Mouse (Mus musculus) myocyte (in vitro differentiated cells): Measurements from ENCODE around the gene Actr8.

ENCODE experiments used
- CEBPB ChIP-seq: IDR thresholded peaks from 2 replicates; pipeline ENCODE4 v1.6.1; 2011; ENCODE audit warnings: mild to moderate bottlenecking, moderate library complexity; ENCODE audit not compliant: poor library complexity, insufficient read depth, severe bottlenecking
- MYOG ChIP-seq, 3 experiments: IDR thresholded peaks; one replicate each; pipeline ENCODE4 v1.6.1; 2011; ENCODE audit warnings: control low read depth in 2 of 3, low read depth in 2 of 3, mild to moderate bottlenecking in 2 of 3; ENCODE audit not compliant: insufficient read length in 2 of 3, control insufficient read depth in 1 of 3, insufficient read depth in 1 of 3
- POLR2A ChIP-seq: IDR thresholded peaks from one replicate; pipeline ENCODE4 v1.6.1; 2011; ENCODE audit warnings: low read depth, mild to moderate bottlenecking, control low read depth, moderate library complexity; ENCODE audit not compliant: insufficient read length
- POLR2AphosphoS2 ChIP-seq: IDR thresholded peaks from one replicate; pipeline ENCODE4 v1.6.1; 2011; ENCODE audit warnings: low read depth, control low read depth; ENCODE audit not compliant: insufficient read length
- TCF12 ChIP-seq: IDR thresholded peaks from one replicate; pipeline ENCODE4 v1.6.1; 2011; ENCODE audit warnings: mild to moderate bottlenecking, control low read depth; ENCODE audit not compliant: poor library complexity, insufficient read depth, severe bottlenecking
- USF1 ChIP-seq: IDR thresholded peaks from one replicate; pipeline ENCODE4 v1.6.1; 2011; ENCODE audit warnings: low read depth, mild to moderate bottlenecking, control low read depth, moderate library complexity

DNA sequence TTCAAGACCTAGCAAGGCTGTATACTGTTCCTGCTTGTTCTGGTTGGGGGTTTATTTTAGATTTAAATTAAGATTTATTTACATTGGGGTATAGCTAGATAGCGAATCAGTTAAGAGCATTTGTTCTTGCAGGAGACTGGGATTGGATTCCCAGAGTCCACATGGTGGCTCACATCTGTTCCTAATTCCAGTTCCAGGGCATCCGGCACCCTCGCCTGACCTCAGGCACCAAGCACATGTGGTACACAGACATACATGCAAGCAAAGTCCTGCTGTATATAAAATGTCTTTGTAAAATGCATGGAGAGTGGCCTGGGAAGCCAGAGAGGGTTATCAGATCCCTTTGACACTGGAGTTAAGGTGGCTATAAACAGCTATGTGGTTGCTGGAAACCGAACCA lies 16.8 kb downstream of the Actr8 start:
- TF ChIP-seq MYOG (IDR thresholded peaks at IDR 0.05; ENCODE audit: control insufficient read depth in 1 of 3, insufficient read depth in 1 of 3, insufficient read length in 2 of 3, low read depth in 2 of 3) (no peak), POLR2AphosphoS2 (no peak), POLR2A (no peak), USF1 (no peak), TCF12 (no peak), CEBPB (no peak)
